Mouse (Mus musculus) ES-Bruce4 (cell line): Measurements from ENCODE around the gene Etfa. TPM values are rescaled to one million over a fixed set of nuclear protein-coding genes. Genes with fewer than 3 reads are reported as not detected.

ENCODE experiments used
- H3K27ac ChIP-seq: 2 replicates; pipeline ENCODE4 v1.5.1; 2012; ENCODE audit warnings: low read length, inconsistent platforms; ENCODE audit not compliant: insufficient read depth
- H3K27me3 ChIP-seq: 2 replicates; pipeline ENCODE4 v1.6.1; 2012; ENCODE audit warnings: mild to moderate bottlenecking, low read length, inconsistent platforms; ENCODE audit not compliant: control insufficient read depth, poor library complexity, insufficient read depth, severe bottlenecking
- H3K36me3 ChIP-seq: 2 replicates; pipeline ENCODE4 v1.6.1; 2012; ENCODE audit warnings: inconsistent platforms, mild to moderate bottlenecking, low read length, moderate library complexity; ENCODE audit not compliant: control insufficient read depth, poor library complexity, insufficient read depth, severe bottlenecking
- H3K4me1 ChIP-seq: one replicate; pipeline ENCODE4 v1.8.1; 2011; ENCODE audit warnings: low read length; ENCODE audit not compliant: control insufficient read depth, insufficient read depth
- H3K4me3 ChIP-seq: 2 replicates; pipeline ENCODE4 v1.5.1; 2011; ENCODE audit warnings: low read depth, mild to moderate bottlenecking, low read length
- H3K9ac ChIP-seq: 2 replicates; pipeline ENCODE4 v1.6.1; 2012; ENCODE audit warnings: low read depth, mild to moderate bottlenecking, inconsistent platforms; ENCODE audit not compliant: poor library complexity, severe bottlenecking
- H3K9me3 ChIP-seq: replicated peaks from 2 replicates; pipeline ENCODE4 v1.6.1; 2012; ENCODE audit warnings: mild to moderate bottlenecking, low read length, inconsistent platforms; ENCODE audit not compliant: control insufficient read depth, poor library complexity, insufficient read depth, severe bottlenecking
- CTCF ChIP-seq: IDR thresholded peaks from one replicate; pipeline ENCODE4 v1.8.1; 2011; ENCODE audit warnings: low read depth, low read length
- EP300 ChIP-seq: IDR thresholded peaks from 2 replicates; pipeline ENCODE4 v1.6.1; 2011; ENCODE audit warnings: low read depth, low read length; ENCODE audit not compliant: insufficient read depth
- POLR2A ChIP-seq: IDR thresholded peaks from one replicate; pipeline ENCODE4 v1.8.1; 2011; ENCODE audit warnings: low read length; ENCODE audit not compliant: insufficient read depth
- polyA plus RNA-seq: library from polyadenylated mRNA; stranded (reverse); fragments of >200 nt; gene quantifications from 2 replicates; pipeline ENCODE4 v1.2.4, GENCODE M21; 2011; ENCODE audit warnings: low read depth; ENCODE audit not compliant: missing spikeins, insufficient read depth, insufficient read length

The Etfa gene
- polyA plus RNA-seq, 1 experiment = 83.0 TPM

DNA sequence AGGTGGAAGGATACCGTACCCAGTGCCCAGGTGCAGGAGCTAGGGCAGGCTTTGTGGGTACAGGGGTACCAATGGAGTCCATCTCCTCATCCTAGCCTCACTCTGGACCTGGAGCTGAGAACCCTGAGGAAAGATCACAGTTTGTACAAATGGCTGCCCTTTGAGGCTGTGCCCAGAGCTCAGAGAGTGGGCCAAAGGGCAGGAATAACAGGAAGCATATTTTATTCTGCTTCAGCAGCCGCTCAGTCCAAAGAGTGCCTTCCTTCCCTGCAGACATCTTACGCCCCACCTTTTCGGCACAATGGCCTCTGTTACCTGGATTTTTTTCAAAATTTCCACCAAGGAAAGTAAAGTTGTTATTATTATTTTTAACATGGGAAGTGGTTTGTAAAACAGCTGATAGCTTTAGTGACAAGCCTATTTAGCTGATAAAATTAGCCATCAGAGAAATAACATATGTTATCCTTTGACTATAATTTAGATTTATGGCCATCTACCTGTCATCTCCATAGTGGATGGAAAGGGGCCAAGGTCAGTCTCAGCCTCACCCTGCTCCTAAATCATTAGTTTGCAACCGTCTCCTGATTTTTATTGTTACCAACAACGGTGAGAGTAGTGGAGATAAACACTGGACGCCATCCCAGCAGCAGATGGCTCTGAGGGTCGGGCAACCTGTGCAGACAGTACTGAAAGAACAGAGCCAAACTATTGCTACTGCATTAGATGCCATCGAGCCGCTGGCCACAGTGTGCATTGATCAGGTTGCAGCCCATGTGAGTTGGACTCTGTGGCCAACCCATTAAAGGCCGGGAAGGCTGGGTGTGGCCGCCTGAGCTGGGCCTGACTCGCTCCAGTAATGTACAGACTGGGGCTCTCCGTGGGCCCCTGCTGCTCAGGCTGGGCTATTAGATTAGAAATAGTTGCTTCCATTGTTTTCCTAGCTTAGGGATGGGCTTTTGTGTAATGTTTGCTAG lies 88.3 kb downstream of the Etfa start:
- no peak overlapping the region for H3K27ac ChIP-seq
- H3K9me3 ChIP-seq = no peaks in the 10 kb centered on the region
- no peak overlapping the region for H3K9ac ChIP-seq
- TF ChIP-seq CTCF (no peak), POLR2A (no peak), EP300 (no peak)
- H3K36me3 ChIP-seq = no peaks in the 10 kb centered on the region
- no peak overlapping the region for H3K4me3 ChIP-seq
- no peaks in the 10 kb centered on the region for H3K27me3 ChIP-seq
- H3K4me1 ChIP-seq = peaks cover 2% of the 10 kb centered on the region

GRCm38 (mm10) chr9:55421786-55422185 lies 90.3 kb downstream of the Etfa start:
- no peaks in the 10 kb centered on the region for H3K9me3 ChIP-seq
- no peak overlapping the region for H3K27ac ChIP-seq
- H3K4me3 ChIP-seq = no peak overlapping the region
- H3K27me3 ChIP-seq = no peaks in the 10 kb centered on the region
- TF ChIP-seq CTCF (no peak), EP300 (no peak), POLR2A (no peak)
- H3K4me1 ChIP-seq = peaks cover 2% of the 10 kb centered on the region
- no peaks in the 10 kb centered on the region for H3K36me3 ChIP-seq
- no peak overlapping the region for H3K9ac ChIP-seq

DNA sequence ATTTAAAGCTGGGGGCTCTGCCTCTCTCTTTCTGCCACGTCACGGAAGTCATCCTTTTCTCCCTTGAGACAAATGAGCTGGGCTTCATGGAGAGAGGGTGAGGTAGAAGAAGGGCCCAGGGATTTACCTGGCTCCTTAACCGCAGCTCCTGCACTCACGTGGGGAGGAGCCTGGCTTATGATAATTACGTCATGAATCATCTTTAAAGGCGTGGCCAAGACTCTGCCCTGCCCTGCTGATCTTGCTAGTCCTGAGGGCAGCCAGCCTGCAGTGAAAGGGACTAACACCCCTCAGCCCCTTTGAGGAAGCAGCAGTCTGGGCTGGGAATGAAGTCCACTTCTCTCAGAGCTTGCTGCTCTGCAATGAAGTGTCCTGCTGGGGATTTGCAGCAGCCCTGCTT lies 100.9 kb downstream of the Etfa start:
- no peaks in the 10 kb centered on the region for H3K9me3 ChIP-seq
- H3K27ac ChIP-seq = no peak overlapping the region
- no peaks in the 10 kb centered on the region for H3K4me1 ChIP-seq
- H3K9ac ChIP-seq = no peak overlapping the region
- H3K27me3 ChIP-seq = no peaks in the 10 kb centered on the region
- H3K36me3 ChIP-seq = no peaks in the 10 kb centered on the region
- no peak for TF ChIP-seq POLR2A
- TF ChIP-seq CTCF = no peak
- TF ChIP-seq EP300 = no peak
- H3K4me3 ChIP-seq = no peak overlapping the region

GRCm38 (mm10) chr9:55410430-55410829 lies 101.6 kb downstream of the Etfa start:
- H3K4me3 ChIP-seq = no peak overlapping the region
- TF ChIP-seq POLR2A (no peak), EP300 (no peak), CTCF (no peak)
- no peaks in the 10 kb centered on the region for H3K9me3 ChIP-seq
- H3K36me3 ChIP-seq = no peaks in the 10 kb centered on the region
- H3K9ac ChIP-seq = no peak overlapping the region
- no peaks in the 10 kb centered on the region for H3K27me3 ChIP-seq
- no peaks in the 10 kb centered on the region for H3K4me1 ChIP-seq
- H3K27ac ChIP-seq = no peak overlapping the region

GRCm38 (mm10) chr9:55409833-55410232 lies 102.2 kb downstream of the Etfa start:
- Histone ChIP-seq H3K36me3 (no peaks in the 10 kb centered on the region), H3K27me3 (no peaks in the 10 kb centered on the region), H3K27ac (no peak overlapping the region), H3K4me1 (no peaks in the 10 kb centered on the region), H3K9ac (no peak overlapping the region), H3K9me3 (no peaks in the 10 kb centered on the region), H3K4me3 (no peak overlapping the region)
- TF ChIP-seq CTCF (peak; percentile 56), EP300 (no peak)

GRCm38 (mm10) chr9:55408851-55409250 lies 103.2 kb downstream of the Etfa start:
- no peaks in the 10 kb centered on the region for H3K9me3 ChIP-seq
- H3K36me3 ChIP-seq = no peaks in the 10 kb centered on the region
- no peaks in the 10 kb centered on the region for H3K27me3 ChIP-seq
- no peak overlapping the region for H3K9ac ChIP-seq
- TF ChIP-seq EP300 = no peak
- no peak for TF ChIP-seq POLR2A
- TF ChIP-seq CTCF = no peak
- H3K27ac ChIP-seq = no peak overlapping the region
- H3K4me3 ChIP-seq = no peak overlapping the region
- H3K4me1 ChIP-seq = no peaks in the 10 kb centered on the region
